Comparison of ENCODE assay signal across 8 mouse cellular contexts in genomic region chr6:148946881-148947405, GRCm38 (mm10). TPM values are rescaled to one million over a fixed set of nuclear protein-coding genes. Genes with fewer than 3 reads are reported as not detected.
DNase-seq lines count a peak whose midpoint lies in the region; ATAC-seq and TF ChIP-seq lines count a peak whose summit lies in the region.

No protein-coding gene starts in this region.

- H3K9me3 ChIP-seq in heart, embryonic 11.5 days (replicated peaks; ENCODE audit: control insufficient read depth, low read length) = no peaks in the 10 kb centered on the region
- H3K9me3 ChIP-seq in MEL (replicated peaks; ENCODE audit: insufficient read depth, low read length) = no peaks in the 10 kb centered on the region

- H3K4me3 ChIP-seq in heart, embryonic 11.5 days (ENCODE audit: low read depth, low read length) = peak overlapping the region; percentile 74
- peak overlapping the region; percentile 49 to 60 for H3K4me3 ChIP-seq in MEL (ENCODE audit: control insufficient read depth in 1 of 2, insufficient read depth in 1 of 2, low read depth in 2 of 2, low read length in 2 of 2)
- peak overlapping the region; percentile 48 for H3K4me3 ChIP-seq in macrophage (ENCODE audit: inconsistent target)

- TF ChIP-seq POLR2A in MEL (IDR thresholded peaks at IDR 0.05; ENCODE audit: control insufficient read depth in 1 of 2, insufficient read depth in 1 of 2, low read depth in 1 of 2, low read length in 2 of 2, poor library complexity in 1 of 2) = no peak

- H3K79me2 ChIP-seq in MEL (ENCODE audit: control insufficient read depth, insufficient read depth, low read length, poor library complexity) (peaks cover 37% of the 10 kb centered on the region), macrophage (ENCODE audit: inconsistent target) (peaks cover 23% of the 10 kb centered on the region)

- TF ChIP-seq CTCF in MEL (IDR thresholded peaks at IDR 0.05 in 2 of 3, conservative IDR thresholded peaks at IDR 0.05 in 1 of 3; ENCODE audit: control insufficient read depth in 1 of 3, insufficient read depth in 1 of 3, low read depth in 2 of 3, low read length in 3 of 3, poor library complexity in 1 of 3, severe bottlenecking in 1 of 3) = no peak

- peaks cover 9% of the 10 kb centered on the region; the same call in 1 of the 2 replicates for H3K4me1 ChIP-seq in heart, embryonic 11.5 days (ENCODE audit: control insufficient read depth, insufficient read depth, low read length)
- peaks cover 2 to 16% of the 10 kb centered on the region in 2 experiments; a peak in 2 of 4 replicates for H3K4me1 ChIP-seq in MEL (ENCODE audit: control insufficient read depth in 1 of 2, insufficient read depth in 2 of 2, low read length in 2 of 2)

- TF ChIP-seq EP300 in MEL (IDR thresholded peaks at IDR 0.05; ENCODE audit: low read depth in 1 of 2, low read length in 2 of 2) = no peak

- no peaks in the 10 kb centered on the region for H3K27me3 ChIP-seq in heart, embryonic 11.5 days (ENCODE audit: control insufficient read depth, insufficient read depth, low read length)
- 0 out of 4 replicates have a peak, but pooled peaks cover 0 to 1% of the 10 kb centered on the region in 2 experiments for H3K27me3 ChIP-seq in MEL (ENCODE audit: control insufficient read depth in 1 of 2, insufficient read depth in 2 of 2, low read length in 2 of 2)

- H3K27ac ChIP-seq in heart, embryonic 11.5 days (ENCODE audit: low read depth, low read length) = peak overlapping the region; percentile 81
- no peak overlapping the region for H3K27ac ChIP-seq in MEL (ENCODE audit: control insufficient read depth, low read depth, low read length)
- H3K27ac ChIP-seq in macrophage = no peak overlapping the region

- H3K9ac ChIP-seq in heart, embryonic 11.5 days (ENCODE audit: low read depth, low read length) = peak overlapping the region; percentile 99
- peak overlapping the region; percentile 16 for H3K9ac ChIP-seq in MEL (ENCODE audit: control insufficient read depth, low read depth, low read length, poor library complexity, severe bottlenecking)

- TF ChIP-seq RAD21 in MEL (IDR thresholded peaks at IDR 0.05; ENCODE audit: low read depth, low read length) = no peak

- WGBS in heart, embryonic 11.5 days (ENCODE audit: insufficient replicate concordance) = 42% methylated on average over 11 of the region's 11 CpGs
- 28% methylated on average over 11 of the region's 11 CpGs for WGBS in macrophage (ENCODE audit: missing documents)

- DNase-seq in heart, adult 18-20 months = no peak
- no peak for DNase-seq in MEL (ENCODE audit: low read depth, low spot score)
- DNase-seq in frontal cortex, postnatal 10 days (ENCODE audit: low spot score in 2 of 2) = no peak
- DNase-seq in cerebellum, postnatal 4 days (ENCODE audit: low spot score in 2 of 2) = no peak

- H3K36me3 ChIP-seq in heart, embryonic 11.5 days (ENCODE audit: control insufficient read depth, insufficient read depth, low read length) = no peaks in the 10 kb centered on the region
- H3K36me3 ChIP-seq in MEL (ENCODE audit: control insufficient read depth in 1 of 2, insufficient read depth in 2 of 2, low read length in 2 of 2) = peaks cover 3 to 17% of the 10 kb centered on the region in 2 experiments; a peak in 3 of 4 replicates
- H3K36me3 ChIP-seq in macrophage (ENCODE audit: inconsistent target) = no peaks in the 10 kb centered on the region

- peak overlapping the region; percentile 83 for H3K4me2 ChIP-seq in heart, embryonic 11.5 days

- ATAC-seq in heart, embryonic 11.5 days (replicated peaks; ENCODE audit: insufficient number of reproducible peaks, low FRiP score, low TSS enrichment) = no peak
- ATAC-seq in hematopoietic stem cell, adult 5-6 weeks (replicated peaks in 1 of 2; ENCODE audit: insufficient read depth in 1 of 2, low FRiP score in 2 of 2, low TSS enrichment in 1 of 2, low read depth in 1 of 2, poor library complexity in 2 of 2, severe bottlenecking in 2 of 2) = peak; percentile 5 to 9; a peak in 1 of 4 replicates
- no peak for ATAC-seq in activated CD4-positive, CD25-positive, alpha-beta regulatory T cell, adult 4 months

TF ChIP-seq in MEL, 35 proteins besides CTCF, POLR2A, EP300 and RAD21:
- no peak for TF ChIP-seq BHLHE40 (IDR thresholded peaks at IDR 0.05; ENCODE audit: borderline replicate concordance, low read depth, low read length)
- 0 out of 2 replicates have a peak, but pooled peaks have one; percentile 6 for TF ChIP-seq SIN3A (IDR thresholded peaks at IDR 0.05; ENCODE audit: low read length)

RNA-seq across cellular contexts. Expression of gene Sinhcaf, which starts 0.7 kb away (rescaled TPM):
- 104 and 113 TPM in 2 replicates for polyA plus RNA-seq in heart, embryonic 11.5 days (2014; fragmentation: Nextera tagmentation; extraction: Ambion mirVana)
- 1 to 10 TPM; 3.3 to 4.6 TPM for total RNA-seq in heart, adult 18-20 months (2021)
- total RNA-seq in MEL (2012; rRNA removed) = 44.1 and 54.4 TPM in 2 replicates
- polyA plus RNA-seq in MEL (2012; ENCODE audit: insufficient read depth in 1 of 2, insufficient read length in 2 of 2, low read depth in 1 of 2, low replicate concordance in 2 of 2, missing spikeins in 1 of 2) (10 to 100 TPM; 34.7 to 59.7 TPM), macrophage (2018) (3.1 to 9.5 TPM (median 3.7 TPM) in 3 replicates)
- 137 and 180 TPM in 2 replicates for total RNA-seq in hematopoietic stem cell, adult 5-6 weeks (2017)
- 10 to 100 TPM in 4 of 26 experiments, 1 to 10 TPM in 20, under 1 TPM in 2; 0.66 to 40.0 (median 3.3) TPM for total RNA-seq in macrophage (2018; cell fraction: chromatin; rRNA removed)
- total RNA-seq in macrophage (2018; cell fraction: cytosol; rRNA removed) = 1 to 10 TPM; 3.3 to 9.7 (median 4.5) TPM
- 10 to 100 TPM in 3 of 26 experiments, 1 to 10 TPM in 23; 1.6 to 21.0 (median 4.2) TPM for total RNA-seq in macrophage (2018; cell fraction: nucleus; rRNA removed)
- polyA plus RNA-seq in activated CD4-positive, CD25-positive, alpha-beta regulatory T cell, adult 4 months (2017; shearing (Covaris generic)) = 10 to 100 TPM; 61.4 to 62.9 TPM

RNA-seq across cellular contexts. Expression of gene Caprin2, which starts 50.9 kb away (rescaled TPM):
- 9.6 and 10.6 TPM in 2 replicates for polyA plus RNA-seq in heart, embryonic 11.5 days (2014; fragmentation: Nextera tagmentation; extraction: Ambion mirVana)
- total RNA-seq in heart, adult 18-20 months (2021) = 1 to 10 TPM; 3.5 to 5.2 TPM
- total RNA-seq in MEL (2012; rRNA removed) = 4.2 and 5.9 TPM in 2 replicates
- polyA plus RNA-seq in MEL (2012; ENCODE audit: insufficient read depth in 1 of 2, insufficient read length in 2 of 2, low read depth in 1 of 2, low replicate concordance in 2 of 2, missing spikeins in 1 of 2) (1 to 10 TPM in 1 of 2 experiments, not detected in 1; 6.4 TPM), macrophage (2018) (2.9 to 3.3 TPM (median 2.9 TPM) in 3 replicates)
- 24.8 and 42.6 TPM in 2 replicates for total RNA-seq in hematopoietic stem cell, adult 5-6 weeks (2017)
- 10 to 100 TPM; 10.3 to 36.8 (median 19.8) TPM for total RNA-seq in macrophage (2018; cell fraction: chromatin; rRNA removed)
- total RNA-seq in macrophage (2018; cell fraction: cytosol; rRNA removed) = 1 to 10 TPM; 1.1 to 3.9 (median 2.2) TPM
- 10 to 100 TPM in 14 of 26 experiments, 1 to 10 TPM in 12; 3.1 to 25.6 (median 10.7) TPM for total RNA-seq in macrophage (2018; cell fraction: nucleus; rRNA removed)
- polyA plus RNA-seq in activated CD4-positive, CD25-positive, alpha-beta regulatory T cell, adult 4 months (2017; shearing (Covaris generic)) = 1 to 10 TPM; 2.9 to 3.7 TPM

Comparison
In these comparisons a context has a peak if more than half of its experiments do, and no peak if none do; other contexts are left out.
1. ATAC-seq: peak in hematopoietic stem cell, adult 5-6 weeks (2 of 2); none in heart, embryonic 11.5 days (single experiment) and activated CD4-positive, CD25-positive, alpha-beta regulatory T cell, adult 4 months (single experiment).
2. Peak in every context shown above with its lines, with median percentiles within 50 percentile points of each other: H3K4me3 ChIP-seq.